Mouse (Mus musculus): ENCODE data around the gene Schip1.

DNA sequence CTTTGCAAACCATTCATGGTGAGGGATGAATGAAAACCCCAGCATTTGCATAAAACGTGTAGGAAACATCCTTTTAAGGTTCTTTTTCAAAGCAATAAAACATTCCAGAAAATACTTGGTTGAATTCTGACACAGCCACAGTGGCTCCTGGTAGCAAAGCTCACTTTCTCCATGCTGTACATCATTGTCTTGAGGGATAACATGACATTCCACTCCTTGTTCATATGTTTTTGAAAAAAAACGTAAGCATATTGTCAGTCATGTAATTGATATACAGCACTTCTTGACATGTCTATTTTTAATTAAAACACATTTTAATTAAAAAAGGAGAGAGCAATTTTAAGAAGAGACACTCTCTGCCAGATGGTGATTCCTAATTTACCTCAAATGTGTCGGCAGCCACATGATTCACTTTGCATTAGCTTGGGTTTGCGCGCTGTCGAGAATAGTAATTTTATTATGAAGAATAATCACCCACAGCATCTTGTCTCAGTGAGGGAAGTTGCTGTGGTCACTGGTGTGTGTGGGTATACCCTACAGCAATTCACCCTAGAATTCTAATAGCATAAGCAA, 61.8 kb downstream of the Schip1 start:
- no peak for TF ChIP-seq CTCF (IDR thresholded peaks at IDR 0.05; ENCODE audit: control insufficient read depth, insufficient read depth, insufficient replicate concordance, low read depth, low read length)
- no peak for TF ChIP-seq POLR2A (IDR thresholded peaks at IDR 0.05; ENCODE audit: control insufficient read depth, low read depth, low read length)

All from testis, adult 2 months (tissue).